8 mouse cellular contexts compared by ENCODE assay signal in genomic region chr16:18127871-18128563, GRCm38 (mm10). TPM values are rescaled to one million over a fixed set of nuclear protein-coding genes. Genes with fewer than 3 reads are reported as not detected.
DNase-seq lines count a peak whose midpoint lies in the region; ATAC-seq and TF ChIP-seq lines count a peak whose summit lies in the region.

No protein-coding gene starts in this region.

- peak overlapping the region; percentile 78 for H3K9ac ChIP-seq in midbrain, embryonic 11.5 days (ENCODE audit: low read length)

- H3K4me1 ChIP-seq in cerebellum, adult 2 months (ENCODE audit: control insufficient read depth, insufficient read depth, low read length), result peaks cover 56% of the 10 kb centered on the region
- H3K4me1 ChIP-seq in hindbrain, embryonic 10.5 days (replicated peaks), result peaks cover 18% of the 10 kb centered on the region
- H3K4me1 ChIP-seq in midbrain, embryonic 11.5 days (ENCODE audit: control insufficient read depth, insufficient read depth, low read length), result peaks cover 5% of the 10 kb centered on the region

- 2% methylated on average over 52 of the region's 52 CpGs for WGBS in cerebellum, adult 2 months
- WGBS in hindbrain, embryonic 10.5 days, result 2% methylated on average over 51 of the region's 52 CpGs
- WGBS in midbrain, embryonic 11.5 days, result 1% methylated on average over 51 of the region's 52 CpGs

- H3K4me2 ChIP-seq in midbrain, embryonic 11.5 days, result peak overlapping the region; percentile 98

- DNase-seq in cerebellum, adult 2 months, result peak; percentile 55 to 72
- DNase-seq in right cerebral cortex, postnatal 14 days, result peak; percentile 33
- no peak for DNase-seq in right cerebral cortex, adult 18-20 months
- peak; percentile 40 for DNase-seq in hindbrain, embryonic 10.5 days (ENCODE audit: low spot score)
- peak; percentile 91 for DNase-seq in midbrain, embryonic 11.5 days (ENCODE audit: low spot score, missing footprints)
- no peak for DNase-seq in B cell, adult 2 months
- no peak for DNase-seq in layer of hippocampus, adult 8-10 months (ENCODE audit: low spot score in 2 of 2)

- TF ChIP-seq POLR2A in cerebellum, adult 2 months (IDR thresholded peaks at IDR 0.05; ENCODE audit: borderline replicate concordance, insufficient read depth, low read length), result no peak

- peak overlapping the region; percentile 90 for H3K4me3 ChIP-seq in cerebellum, adult 2 months (replicated peaks; ENCODE audit: insufficient read depth, low read depth, low read length)
- H3K4me3 ChIP-seq in hindbrain, embryonic 10.5 days, result peak overlapping the region; percentile 74
- peak overlapping the region; percentile 69 for H3K4me3 ChIP-seq in midbrain, embryonic 11.5 days (ENCODE audit: low read depth, low read length)

- no peak for TF ChIP-seq CTCF in cerebellum, adult 2 months (IDR thresholded peaks at IDR 0.05; ENCODE audit: borderline replicate concordance, insufficient read depth, low read depth, low read length)

- no peak for ATAC-seq in cerebellum, adult (ENCODE audit: insufficient number of reproducible peaks, low FRiP score, low TSS enrichment)
- peak; percentile 62 for ATAC-seq in midbrain, embryonic 11.5 days (ENCODE audit: low FRiP score)

- H3K9me3 ChIP-seq in hindbrain, embryonic 10.5 days, result no peaks in the 10 kb centered on the region
- H3K9me3 ChIP-seq in midbrain, embryonic 11.5 days (ENCODE audit: control insufficient read depth, low read length), result no peaks in the 10 kb centered on the region

- no peaks in the 10 kb centered on the region for H3K36me3 ChIP-seq in hindbrain, embryonic 10.5 days
- H3K36me3 ChIP-seq in midbrain, embryonic 11.5 days (ENCODE audit: control insufficient read depth, insufficient read depth, low read length), result no peaks in the 10 kb centered on the region

- H3K27me3 ChIP-seq in cerebellum, adult 2 months (ENCODE audit: control insufficient read depth, insufficient read depth, low read length), result no peaks in the 10 kb centered on the region
- H3K27me3 ChIP-seq in hindbrain, embryonic 10.5 days (ENCODE audit: insufficient read depth, poor library complexity, severe bottlenecking), result peaks cover 79% of the 10 kb centered on the region
- peaks cover 37% of the 10 kb centered on the region for H3K27me3 ChIP-seq in midbrain, embryonic 11.5 days (ENCODE audit: control insufficient read depth, insufficient read depth, low read length)

- H3K27ac ChIP-seq in cerebellum, adult 2 months (ENCODE audit: insufficient read depth, low read length), result peak overlapping the region; percentile 60
- H3K27ac ChIP-seq in hindbrain, embryonic 10.5 days, result peak overlapping the region; percentile 89
- no peak overlapping the region for H3K27ac ChIP-seq in midbrain, embryonic 11.5 days (ENCODE audit: low read depth, low read length)

RNA-seq across cellular contexts. Expression of gene Rtn4r, which starts 0.6 kb away (rescaled TPM):
- 82.9 and 97.4 TPM in 2 replicates for polyA plus RNA-seq in cerebellum, adult 2 months (2012; rRNA removed)
- 2.1 and 2.8 TPM in 2 replicates for polyA plus RNA-seq in hindbrain, embryonic 10.5 days (2016; fragmentation: Nextera tagmentation; extraction: Ambion mirVana)
- 2.2 and 2.7 TPM in 2 replicates for polyA plus RNA-seq in midbrain, embryonic 11.5 days (2014; fragmentation: Nextera tagmentation; extraction: Ambion mirVana)
- 10 to 100 TPM; 96.1 to 98.8 (median 97.6) TPM for total RNA-seq in layer of hippocampus, adult 8-10 months (2022)

RNA-seq across cellular contexts. Expression of gene Prodh, which starts 38.0 kb away (rescaled TPM):
- 45.1 and 55.8 TPM in 2 replicates for polyA plus RNA-seq in cerebellum, adult 2 months (2012; rRNA removed)
- polyA plus RNA-seq in hindbrain, embryonic 10.5 days (2016; fragmentation: Nextera tagmentation; extraction: Ambion mirVana), result 9.7 and 13.4 TPM in 2 replicates
- 6.9 and 7.6 TPM in 2 replicates for polyA plus RNA-seq in midbrain, embryonic 11.5 days (2014; fragmentation: Nextera tagmentation; extraction: Ambion mirVana)
- total RNA-seq in layer of hippocampus, adult 8-10 months (2022), result 10 to 100 TPM; 39.8 to 45.6 (median 40.5) TPM

Comparison
In these comparisons a context has a peak if more than half of its experiments do, and no peak if none do; other contexts are left out.
1. DNase-seq: peak in cerebellum, adult 2 months (2 of 2), right cerebral cortex, postnatal 14 days (single experiment), hindbrain, embryonic 10.5 days (single experiment) and midbrain, embryonic 11.5 days (single experiment); none in right cerebral cortex, adult 18-20 months (single experiment), B cell, adult 2 months (0 of 2) and layer of hippocampus, adult 8-10 months (0 of 2).
2. RNA of gene Rtn4r, which starts 0.6 kb away (polyA plus RNA-seq): 82.9 to 97.4 TPM in cerebellum, adult 2 months; 2.1 to 2.8 TPM in hindbrain, embryonic 10.5 days and 2.2 to 2.7 TPM in midbrain, embryonic 11.5 days; every median in the first group is over 10 times any median in the second.
3. Peak in every context shown above with its lines, with median percentiles within 50 percentile points of each other: H3K4me3 ChIP-seq.